Mouse (Mus musculus) embryonic facial prominence, embryonic 14.5 days (tissue): ENCODE measurements around the gene Scgb1c1. TPM values are rescaled to one million over a fixed set of nuclear protein-coding genes. Genes with fewer than 3 reads are reported as not detected.

Experiments used
- ATAC-seq: fragments of 200-750 bp; cut with Nextera tagmentation; 2 replicates; pipeline ENCODE4 v1.8.0; 2017; ENCODE audit warnings: low read depth, moderate number of reproducible peaks, moderate TSS enrichment
- DNase-seq: peaks from one replicate; pipeline ENCODE4 v3.0.0-alpha.2; 2015; ENCODE audit warnings: low spot score
- H3K27ac ChIP-seq: fragments of 300-500 bp; sonication (generic); replicated peaks from 2 replicates; pipeline ENCODE4 v1.5.1; 2014; ENCODE audit warnings: low read depth, mild to moderate bottlenecking, low read length, moderate library complexity
- H3K27me3 ChIP-seq: fragments of 300-500 bp; sonication (generic); replicated peaks from 2 replicates; pipeline ENCODE4 v1.6.1; 2014; ENCODE audit warnings: low read length; ENCODE audit not compliant: control insufficient read depth, insufficient read depth
- H3K36me3 ChIP-seq: fragments of 300-500 bp; sonication (generic); 2 replicates; pipeline ENCODE4 v1.6.1; 2014; ENCODE audit warnings: low read length, mixed read lengths; ENCODE audit not compliant: control insufficient read depth, insufficient read depth
- H3K4me1 ChIP-seq: fragments of 300-500 bp; sonication (generic); 2 replicates; pipeline ENCODE4 v1.6.1; 2014; ENCODE audit warnings: antibody characterized with exemption, low read length; ENCODE audit not compliant: control insufficient read depth, insufficient read depth
- H3K4me2 ChIP-seq: fragments of 300-500 bp; sonication (generic); 2 replicates; pipeline ENCODE4 v1.6.1; 2014; ENCODE audit warnings: low read depth, mild to moderate bottlenecking, low read length, moderate library complexity, mixed read lengths
- H3K4me3 ChIP-seq: fragments of 300-500 bp; sonication (generic); 2 replicates; pipeline ENCODE4 v1.5.1; 2014; ENCODE audit warnings: low read depth, mild to moderate bottlenecking, low read length
- H3K9ac ChIP-seq: fragments of 300-500 bp; sonication (generic); 2 replicates; pipeline ENCODE4 v1.6.1; 2014; ENCODE audit warnings: low read depth, mild to moderate bottlenecking, low read length, moderate library complexity, mixed read lengths
- H3K9me3 ChIP-seq: fragments of 300-500 bp; sonication (generic); 2 replicates; pipeline ENCODE4 v1.6.1; 2016; ENCODE audit warnings: low read length; ENCODE audit not compliant: control insufficient read depth
- WGBS: fragments of 180-500 bp; shearing (Covaris S2); extraction: QIAGEN DNeasy Blood & Tissue Kit; methylation state at CpG from one replicate; pipeline ENCODE4 v1.1.7; 2014; 5-methylcytosine and 5-hydroxymethylcytosine counted together
- polyA plus RNA-seq: library from polyadenylated mRNA; unstranded; fragments of >200 nt; fragmentation: Nextera tagmentation; extraction: Ambion mirVana; gene quantifications from 2 replicates; pipeline ENCODE4 v1.2.1, GENCODE M21; 2014

Scgb1c1 gene
- polyA plus RNA-seq, 1 experiment from 2014 or later: 3.6 TPM

- Histone ChIP-seq H3K4me1 (0 out of 2 replicates have a peak, but pooled peaks cover 3% of the 10 kb centered on the region), H3K9ac (peak overlapping the region; percentile 63), H3K4me3 (peak overlapping the region; percentile 51), H3K36me3 (0 out of 2 replicates have a peak, but pooled peaks cover 2% of the 10 kb centered on the region), H3K27ac (no peak overlapping the region), H3K27me3 (no peaks in the 10 kb centered on the region), H3K4me2 (peak overlapping the region; percentile 72), H3K9me3 (no peaks in the 10 kb centered on the region)
- WGBS: 40% methylated on average over 5 of the region's 5 CpGs
- ATAC-seq: no peak
- DNase-seq: no peak
These were observed 24.1 kb upstream of the Scgb1c1 start for GRCm38 (mm10) chr7:140821305-140821652.

GRCm38 (mm10) chr7:140821653-140822329, 23.6 kb upstream of the Scgb1c1 start, which contains the start of gene Zfp941:
Gene Zfp941 (minus strand): TSS chr7:140822178.
- H3K27me3 ChIP-seq: no peaks in the 10 kb centered on the region
- H3K27ac ChIP-seq: no peak within 1 kb of the TSS
- H3K36me3 ChIP-seq: 0 out of 2 replicates have a peak, but pooled peaks cover 2% of the 10 kb centered on the region
- peak within 1 kb of the TSS; percentile 63 for H3K9ac ChIP-seq
- 4% methylated on average over 21 of the region's 21 CpGs for WGBS
- DNase-seq: peak; percentile 67
- peak within 1 kb of the TSS; percentile 72 for H3K4me2 ChIP-seq
- H3K9me3 ChIP-seq: no peaks in the 10 kb centered on the region
- 0 out of 2 replicates have a peak, but pooled peaks cover 3% of the 10 kb centered on the region for H3K4me1 ChIP-seq
- ATAC-seq: peak; percentile 88
- H3K4me3 ChIP-seq: peak within 1 kb of the TSS; percentile 51

GRCm38 (mm10) chr7:140822731-140823130, 22.6 kb upstream of the Scgb1c1 start:
- Histone ChIP-seq H3K9me3 (no peaks in the 10 kb centered on the region), H3K27ac (no peak overlapping the region), H3K27me3 (no peaks in the 10 kb centered on the region), H3K4me1 (0 out of 2 replicates have a peak, but pooled peaks cover 3% of the 10 kb centered on the region), H3K4me3 (no peak overlapping the region), H3K4me2 (no peak overlapping the region), H3K36me3 (0 out of 2 replicates have a peak, but pooled peaks cover 2% of the 10 kb centered on the region), H3K9ac (no peak overlapping the region)
- ATAC-seq (no peak), DNase-seq (no peak)
- WGBS: 83% methylated on average over 4 of the region's 4 CpGs

GRCm38 (mm10) chr7:140828171-140828881, 17.0 kb upstream of the Scgb1c1 start:
- peak; percentile 59 for DNase-seq
- Histone ChIP-seq H3K9me3 (no peaks in the 10 kb centered on the region), H3K36me3 (no peaks in the 10 kb centered on the region), H3K4me2 (no peak overlapping the region), H3K27me3 (no peaks in the 10 kb centered on the region), H3K4me1 (no peaks in the 10 kb centered on the region), H3K4me3 (no peak overlapping the region), H3K27ac (no peak overlapping the region), H3K9ac (no peak overlapping the region)
- 38% methylated on average over 8 of the region's 8 CpGs for WGBS
- no peak for ATAC-seq

GRCm38 (mm10) chr7:140831447-140831846, 13.9 kb upstream of the Scgb1c1 start:
- H3K4me1 ChIP-seq: no peaks in the 10 kb centered on the region
- no peak overlapping the region for H3K27ac ChIP-seq

GRCm38 (mm10) chr7:140833341-140833740, 12.0 kb upstream of the Scgb1c1 start:
- no peaks in the 10 kb centered on the region for H3K9me3 ChIP-seq
- H3K27ac ChIP-seq: no peak overlapping the region
- DNase-seq (no peak), ATAC-seq (no peak)
- H3K27me3 ChIP-seq: no peaks in the 10 kb centered on the region
- H3K9ac ChIP-seq: no peak overlapping the region
- no peak overlapping the region for H3K4me2 ChIP-seq
- no peaks in the 10 kb centered on the region for H3K4me1 ChIP-seq
- 83% methylated on average over 4 of the region's 4 CpGs for WGBS
- H3K4me3 ChIP-seq: no peak overlapping the region
- no peaks in the 10 kb centered on the region for H3K36me3 ChIP-seq

More at GRCm38 (mm10) chr7:140831447-140831846, 13.9 kb upstream of the Scgb1c1 start:
- H3K36me3 ChIP-seq: no peaks in the 10 kb centered on the region
- DNase-seq (no peak), ATAC-seq (no peak)
- H3K4me2 ChIP-seq: no peak overlapping the region
- H3K27me3 ChIP-seq: no peaks in the 10 kb centered on the region
- H3K9ac ChIP-seq: no peak overlapping the region
- WGBS: 73% methylated on average over 6 of the region's 6 CpGs
- no peak overlapping the region for H3K4me3 ChIP-seq
- no peaks in the 10 kb centered on the region for H3K9me3 ChIP-seq

GRCm38 (mm10) chr7:140834968-140835757, 10.2 kb upstream of the Scgb1c1 start, which contains the start of gene Urah:
Gene Urah (plus strand): TSS chr7:140835018.
- 23% methylated on average over 19 of the region's 20 CpGs for whole genome bisulfite sequencing
- peak; percentile 34; the same call in 1 of the 2 replicates for ATAC-seq
- H3K4me2 ChIP-seq: no peak within 1 kb of the TSS

GRCm38 (mm10) chr7:140835758-140836087, 9.6 kb upstream of the Scgb1c1 start:
- H3K9ac ChIP-seq: peak overlapping the region; percentile 34; the same call in 1 of the 2 replicates
- no peaks in the 10 kb centered on the region; the same call in 1 of the 2 replicates for H3K27me3 ChIP-seq
- H3K4me3 ChIP-seq: no peak overlapping the region
- no peaks in the 10 kb centered on the region for H3K4me1 ChIP-seq
- no peak for DNase-seq
- no peaks in the 10 kb centered on the region for H3K9me3 ChIP-seq
- 0 out of 2 replicates have a peak, but pooled peaks have one; percentile 24 for ATAC-seq
- no peak overlapping the region for H3K27ac ChIP-seq
- no peak overlapping the region for H3K4me2 ChIP-seq
- 70% methylated on average over 2 of the region's 2 CpGs for WGBS
- H3K36me3 ChIP-seq: no peaks in the 10 kb centered on the region

More at GRCm38 (mm10) chr7:140834968-140835757, 10.2 kb upstream of the Scgb1c1 start, which contains the start of gene Urah:
- H3K9ac ChIP-seq: peak within 1 kb of the TSS; percentile 34; the same call in 1 of the 2 replicates
- no peak within 1 kb of the TSS for H3K4me3 ChIP-seq
- no peaks in the 10 kb centered on the region for H3K36me3 ChIP-seq
- H3K27me3 ChIP-seq: no peaks in the 10 kb centered on the region; the same call in 1 of the 2 replicates
- H3K27ac ChIP-seq: no peak within 1 kb of the TSS
- no peaks in the 10 kb centered on the region for H3K9me3 ChIP-seq
- H3K4me1 ChIP-seq: no peaks in the 10 kb centered on the region
- peak; percentile 41 for DNase-seq
